Mouse (Mus musculus) embryonic fibroblast, embryonic 13.5 days (primary cell): ENCODE measurements at regions not wholly inside any gene's neighbourhood (a gene's known extent, or its start where the extent isn't known, plus 50 kb on each side); places are given as distances from the start of the nearest gene placed in this dataset.

Experiments used
- CTCF ChIP-seq: IDR thresholded peaks from 2 replicates; pipeline ENCODE4 v1.5.1; 2011; ENCODE audit warnings: mild to moderate bottlenecking, control low read depth, low read length, moderate library complexity, borderline replicate concordance; ENCODE audit not compliant: insufficient read depth
- POLR2A ChIP-seq: IDR thresholded peaks from 2 replicates; pipeline ENCODE4 v1.6.1; 2011; ENCODE audit warnings: low read depth, mild to moderate bottlenecking, control low read depth, low read length, moderate library complexity

GRCm38 (mm10) chr10:43761979-43762570 lies 139.5 kb downstream of the Qrsl1 start:
- TF ChIP-seq POLR2A (no peak), CTCF (no peak)
